Mouse (Mus musculus) heart, embryonic 15.5 days (tissue): ENCODE results near the gene Fbxl18. TPM values are rescaled to one million over a fixed set of nuclear protein-coding genes. Genes with fewer than 3 reads are reported as not detected.

Experiments
- ATAC-seq: fragments of 200-750 bp; cut with Nextera tagmentation; replicated peaks from 2 replicates; pipeline ENCODE4 v1.8.0; 2017; ENCODE audit warnings: low read depth, moderate TSS enrichment; ENCODE audit not compliant: insufficient number of reproducible peaks, insufficient read depth, low FRiP score
- H3K27ac ChIP-seq: fragments of 300-500 bp; sonication (generic); 2 replicates; pipeline ENCODE4 v1.5.1; 2015; ENCODE audit warnings: mild to moderate bottlenecking, inconsistent platforms
- H3K27me3 ChIP-seq: fragments of 300-500 bp; sonication (generic); 2 replicates; pipeline ENCODE4 v1.6.1; 2015; ENCODE audit warnings: inconsistent platforms
- H3K36me3 ChIP-seq: fragments of 300-500 bp; sonication (generic); 2 replicates; pipeline ENCODE4 v1.6.1; 2015; ENCODE audit warnings: mild to moderate bottlenecking, inconsistent platforms
- H3K4me1 ChIP-seq: fragments of 300-500 bp; sonication (generic); replicated peaks from 2 replicates; pipeline ENCODE4 v1.6.1; 2015; ENCODE audit warnings: inconsistent platforms
- H3K4me2 ChIP-seq: fragments of 300-500 bp; sonication (generic); 2 replicates; pipeline ENCODE4 v1.6.1; 2015; ENCODE audit warnings: inconsistent platforms, mild to moderate bottlenecking, moderate library complexity
- H3K4me3 ChIP-seq: fragments of 300-500 bp; sonication (generic); 2 replicates; pipeline ENCODE4 v1.5.1; 2015; ENCODE audit warnings: mild to moderate bottlenecking, inconsistent platforms
- H3K9ac ChIP-seq: fragments of 300-500 bp; sonication (generic); 2 replicates; pipeline ENCODE4 v1.6.1; 2015; ENCODE audit warnings: mild to moderate bottlenecking, inconsistent platforms
- H3K9me3 ChIP-seq: fragments of 300-500 bp; sonication (generic); replicated peaks from 2 replicates; pipeline ENCODE4 v1.6.1; 2016; ENCODE audit warnings: inconsistent platforms
- WGBS: fragments of 180-500 bp; shearing (Covaris S2); methylation state at CpG from one replicate; pipeline ENCODE4 v1.1.7; 2015; ENCODE audit warnings: mixed read lengths; 5-methylcytosine and 5-hydroxymethylcytosine counted together
- polyA plus RNA-seq: library from polyadenylated mRNA; unstranded; fragments of >200 nt; fragmentation: Nextera tagmentation; extraction: Ambion mirVana; gene quantifications from 2 replicates; pipeline ENCODE4 v1.2.1, GENCODE M21; 2015

Gene Fbxl18
- 7.7 and 9.9 TPM in 2 replicates for polyA plus RNA-seq

- H3K4me3 ChIP-seq, result peak within 1 kb of the TSS; percentile 92
- H3K4me1 ChIP-seq, result peaks cover 24% of the 10 kb centered on the region
- H3K36me3 ChIP-seq, result peaks cover 6% of the 10 kb centered on the region
- peak within 1 kb of the TSS; percentile 87 for H3K9ac ChIP-seq
- peak within 1 kb of the TSS; percentile 85 for H3K4me2 ChIP-seq
- ATAC-seq, result peak; percentile 96
- no peaks in the 10 kb centered on the region for H3K27me3 ChIP-seq
- peak within 1 kb of the TSS; percentile 89 for H3K27ac ChIP-seq
- under 1% methylated on average over 40 of the region's 40 CpGs for WGBS
- H3K9me3 ChIP-seq, result no peaks in the 10 kb centered on the region
These were observed at the start of gene Fbxl18 for GRCm38 (mm10) chr5:142894918-142895613. Fbxl18 (minus strand) TSS chr5:142895421.

GRCm38 (mm10) chr5:142940393-142940792, 45.2 kb upstream of the Fbxl18 start:
- H3K4me1 ChIP-seq, result peaks cover 16% of the 10 kb centered on the region
- H3K9me3 ChIP-seq, result no peaks in the 10 kb centered on the region
- WGBS, result 67% methylated on average over 2 of the region's 2 CpGs
- no peak overlapping the region for H3K9ac ChIP-seq
- no peak overlapping the region for H3K27ac ChIP-seq
- H3K27me3 ChIP-seq, result no peaks in the 10 kb centered on the region
- no peaks in the 10 kb centered on the region for H3K36me3 ChIP-seq
- H3K4me2 ChIP-seq, result no peak overlapping the region
- H3K4me3 ChIP-seq, result no peak overlapping the region
- ATAC-seq, result no peak

GRCm38 (mm10) chr5:142937956-142938727, 42.9 kb upstream of the Fbxl18 start:
- Histone ChIP-seq H3K4me1 (peaks cover 16% of the 10 kb centered on the region), H3K4me3 (no peak overlapping the region), H3K4me2 (no peak overlapping the region), H3K27me3 (no peaks in the 10 kb centered on the region), H3K27ac (no peak overlapping the region), H3K9ac (no peak overlapping the region), H3K36me3 (no peaks in the 10 kb centered on the region), H3K9me3 (no peaks in the 10 kb centered on the region)
- no peak for ATAC-seq
- 35% methylated on average over 19 of the region's 19 CpGs for WGBS

- no peaks in the 10 kb centered on the region for H3K36me3 ChIP-seq
- 5% methylated on average over 17 of the region's 17 CpGs for WGBS
- H3K27me3 ChIP-seq, result no peaks in the 10 kb centered on the region
- peak overlapping the region; percentile 4; the same call in 1 of the 2 replicates for H3K27ac ChIP-seq
- H3K4me1 ChIP-seq, result peaks cover 24% of the 10 kb centered on the region
- H3K4me3 ChIP-seq, result peak overlapping the region; percentile 29
- H3K9me3 ChIP-seq, result no peaks in the 10 kb centered on the region
- ATAC-seq, result no peak
- H3K9ac ChIP-seq, result peak overlapping the region; percentile 57
- peak overlapping the region; percentile 55 for H3K4me2 ChIP-seq
These were observed 41.1 kb upstream of the Fbxl18 start for GRCm38 (mm10) chr5:142936336-142936719.

- peak; percentile 47 for ATAC-seq
- Histone ChIP-seq H3K36me3 (no peaks in the 10 kb centered on the region), H3K4me2 (peak overlapping the region; percentile 55), H3K9me3 (no peaks in the 10 kb centered on the region), H3K27ac (peak overlapping the region; percentile 4; the same call in 1 of the 2 replicates), H3K4me1 (peaks cover 28% of the 10 kb centered on the region), H3K9ac (peak overlapping the region; percentile 57), H3K4me3 (peak overlapping the region; percentile 29), H3K27me3 (no peaks in the 10 kb centered on the region)
- 22% methylated on average over 13 of the region's 13 CpGs for WGBS
These were observed 40.6 kb upstream of the Fbxl18 start for GRCm38 (mm10) chr5:142935642-142936335.

GRCm38 (mm10) chr5:142932731-142933130, 37.5 kb upstream of the Fbxl18 start:
- peaks cover 44% of the 10 kb centered on the region for H3K4me1 ChIP-seq
- 72% methylated on average over 8 of the region's 8 CpGs for WGBS
- H3K27ac ChIP-seq, result no peak overlapping the region
- H3K36me3 ChIP-seq, result no peaks in the 10 kb centered on the region
- no peak overlapping the region for H3K4me2 ChIP-seq
- H3K27me3 ChIP-seq, result no peaks in the 10 kb centered on the region
- no peak overlapping the region for H3K4me3 ChIP-seq
- no peak overlapping the region for H3K9ac ChIP-seq
- H3K9me3 ChIP-seq, result no peaks in the 10 kb centered on the region
- ATAC-seq, result no peak

GRCm38 (mm10) chr5:142932084-142932685, 37.0 kb upstream of the Fbxl18 start:
- Histone ChIP-seq H3K9ac (no peak overlapping the region), H3K4me1 (peaks cover 49% of the 10 kb centered on the region), H3K4me3 (0 out of 2 replicates have a peak overlapping the region, but pooled peaks have one; percentile 10), H3K27ac (peak overlapping the region; percentile 68), H3K27me3 (no peaks in the 10 kb centered on the region), H3K4me2 (peak overlapping the region; percentile 40), H3K36me3 (no peaks in the 10 kb centered on the region), H3K9me3 (no peaks in the 10 kb centered on the region)
- ATAC-seq, result peak; percentile 30
- WGBS, result 14% methylated on average over 9 of the region's 9 CpGs

- Histone ChIP-seq H3K27ac (peak overlapping the region; percentile 68; the same call in 1 of the 2 replicates), H3K4me1 (peaks cover 55% of the 10 kb centered on the region), H3K4me2 (no peak overlapping the region), H3K36me3 (no peaks in the 10 kb centered on the region), H3K27me3 (no peaks in the 10 kb centered on the region), H3K9ac (no peak overlapping the region), H3K9me3 (no peaks in the 10 kb centered on the region), H3K4me3 (no peak overlapping the region)
- ATAC-seq, result no peak
- WGBS, result 78% methylated on average over 9 of the region's 9 CpGs
These were observed 36.1 kb upstream of the Fbxl18 start for GRCm38 (mm10) chr5:142931241-142931745.

- peak overlapping the region; percentile 66 for H3K9ac ChIP-seq
- peak overlapping the region; percentile 59 for H3K4me3 ChIP-seq
- peak overlapping the region; percentile 78 for H3K4me2 ChIP-seq
- H3K4me1 ChIP-seq, result peaks cover 61% of the 10 kb centered on the region
- H3K27ac ChIP-seq, result peak overlapping the region; percentile 95
- no peaks in the 10 kb centered on the region for H3K27me3 ChIP-seq
- no peaks in the 10 kb centered on the region for H3K9me3 ChIP-seq
- WGBS, result 13% methylated on average over 4 of the region's 4 CpGs
- no peaks in the 10 kb centered on the region for H3K36me3 ChIP-seq
- ATAC-seq, result no peak
These were observed 34.2 kb upstream of the Fbxl18 start for GRCm38 (mm10) chr5:142929400-142929752.

GRCm38 (mm10) chr5:142928749-142929399, 33.7 kb upstream of the Fbxl18 start:
- peak overlapping the region; percentile 95 for H3K27ac ChIP-seq
- H3K9ac ChIP-seq, result peak overlapping the region; percentile 66
- H3K36me3 ChIP-seq, result no peaks in the 10 kb centered on the region
- peaks cover 63% of the 10 kb centered on the region for H3K4me1 ChIP-seq
- ATAC-seq, result peak; percentile 41
- H3K4me3 ChIP-seq, result peak overlapping the region; percentile 59
- peak overlapping the region; percentile 78 for H3K4me2 ChIP-seq
- H3K27me3 ChIP-seq, result no peaks in the 10 kb centered on the region
- WGBS, result 1% methylated on average over 35 of the region's 35 CpGs
- H3K9me3 ChIP-seq, result no peaks in the 10 kb centered on the region
